Mouse (Mus musculus) stomach, postnatal 0 days (tissue): ENCODE measurements around the gene C1rb.

Source experiments
- CTCF ChIP-seq: IDR thresholded peaks from 2 replicates; pipeline ENCODE4 v1.5.1; 2016; ENCODE audit warnings: antibody characterized with exemption, low read depth, mild to moderate bottlenecking, moderate library complexity
- EP300 ChIP-seq: optimal IDR thresholded peaks from 2 replicates; pipeline ENCODE3; 2016; ENCODE audit warnings: antibody characterized with exemption

DNA sequence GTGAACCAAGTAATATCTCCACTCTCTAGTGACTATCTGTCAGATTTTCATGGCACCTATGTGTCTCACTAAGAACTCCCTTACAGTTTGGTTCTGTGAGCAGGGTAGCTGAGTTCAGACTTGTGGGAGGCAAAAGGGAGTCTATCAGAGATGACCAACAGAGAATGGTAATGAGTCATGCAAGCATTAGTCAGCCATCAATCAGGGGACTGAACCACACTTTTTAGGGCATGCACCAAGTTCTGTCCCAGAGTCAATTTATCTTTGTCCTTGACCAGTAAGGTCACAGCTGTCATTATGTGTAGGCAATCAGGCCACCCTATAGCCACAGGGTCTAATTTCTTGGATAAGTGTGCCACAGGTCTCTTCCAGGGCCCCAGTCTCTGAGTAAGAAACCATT lies 18.7 kb downstream of the C1rb start:
- TF ChIP-seq CTCF (no peak), EP300 (no peak)
